Mouse (Mus musculus): ENCODE results near the gene Kif2a.
A peak's percentile ranks its signal among the peaks of the same experiment; 100 is the strongest.
"Not testable (repeated sequence)": the region's sequence is repeated elsewhere in the genome, so short reads cannot be mapped to it uniquely, and the experiment has no call there.

Kif2a gene

GRCm38 (mm10) chr13:106928296-106928695, 93.6 kb downstream of the Kif2a start:
- DNase-seq: no peak

DNA sequence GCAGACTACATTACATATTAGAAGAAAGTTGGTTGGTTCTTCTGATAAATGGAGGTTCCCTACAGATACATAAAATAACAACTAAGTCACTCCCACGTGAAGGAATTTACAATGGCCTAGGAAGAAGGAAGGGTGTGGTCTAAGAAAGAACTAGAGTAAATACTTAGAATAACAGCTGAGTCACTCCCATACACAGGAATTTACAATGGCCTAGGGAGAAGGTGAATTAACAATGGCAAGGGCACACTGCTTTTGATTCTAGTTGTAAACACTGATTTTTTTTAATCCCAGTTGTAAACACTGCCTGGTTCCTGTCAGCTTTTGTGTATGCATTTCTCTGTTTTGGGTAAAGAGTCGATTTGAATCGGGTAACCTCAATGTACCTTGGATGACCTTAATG, 96.0 kb downstream of the Kif2a start:
- not testable (repeated sequence) for DNase-seq

DNA sequence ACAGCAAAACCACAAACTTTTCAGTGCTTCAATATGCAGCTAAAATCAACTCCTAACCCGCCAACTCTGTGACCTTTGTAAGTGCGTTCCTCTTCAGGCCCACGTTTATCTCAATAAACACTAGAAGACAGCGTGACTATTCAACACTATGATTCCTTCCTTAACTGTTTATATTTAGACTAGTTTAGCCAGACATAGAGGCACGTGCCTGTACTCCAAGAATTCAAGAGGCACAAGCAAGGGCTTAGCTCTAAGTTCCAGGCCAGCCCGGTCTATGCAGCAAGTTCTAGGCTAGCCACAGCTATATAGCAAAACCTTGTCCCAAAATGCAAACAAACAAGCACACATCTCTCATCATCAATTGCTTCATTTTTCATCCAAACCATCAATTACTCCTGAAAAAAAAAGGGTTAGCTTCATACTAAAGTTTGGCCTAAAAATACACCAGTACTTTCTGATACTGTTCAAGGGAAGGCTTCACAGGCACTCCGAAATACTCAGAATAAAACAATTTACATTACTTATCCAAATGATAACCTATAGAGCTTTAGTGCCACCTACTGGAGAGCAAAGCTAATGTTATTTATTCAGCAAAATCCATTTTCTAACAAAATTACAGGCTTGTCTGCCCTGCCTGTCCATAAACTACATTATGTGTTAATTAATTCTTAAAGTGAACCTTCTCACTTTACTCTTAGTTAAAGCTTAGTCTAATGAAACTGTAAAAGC, 103.4 kb downstream of the Kif2a start:
- DNase-seq: peak; percentile 5

- DNase-seq: no peak
Observed at GRCm38 (mm10) chr13:106913125-106913736, 108.7 kb downstream of the Kif2a start.

DNA sequence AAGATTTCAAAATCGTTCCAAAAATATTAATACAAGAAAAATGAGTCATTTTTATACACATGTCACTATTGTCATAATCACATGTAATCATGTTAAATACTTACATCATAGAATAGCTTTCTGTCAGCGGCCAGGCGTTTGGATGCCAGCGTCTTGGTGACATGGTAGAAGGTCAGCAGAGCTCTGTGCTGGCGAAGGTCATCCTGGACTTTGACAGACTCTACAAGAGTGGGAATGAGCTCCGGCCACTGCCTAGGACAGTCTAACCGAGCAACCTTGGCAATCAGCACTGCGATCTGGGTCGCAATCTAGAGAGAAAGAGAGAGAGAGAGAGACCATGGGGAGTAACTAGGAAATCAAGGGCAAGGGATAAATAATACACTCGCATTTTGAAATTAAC, 111.8 kb downstream of the Kif2a start:
- DNase-seq: no peak

All from kidney, postnatal 14 days (tissue).